Mouse (Mus musculus) heart, embryonic 14.5 days (tissue): ENCODE data around the gene Arhgap24. TPM values are rescaled to one million over a fixed set of nuclear protein-coding genes. Genes with fewer than 3 reads are reported as not detected.

ENCODE experiments used
- ATAC-seq: fragments of 200-750 bp; cut with Nextera tagmentation; 2 replicates; pipeline ENCODE4 v1.8.0; 2017; ENCODE audit warnings: low read depth, moderate TSS enrichment; ENCODE audit not compliant: insufficient number of reproducible peaks, insufficient read depth, low FRiP score
- H3K27ac ChIP-seq, 2 experiments: fragments of 200-500 bp in 1 of 2; fragments of 300-500 bp in 1 of 2; sonication (generic) in 1 of 2; replicated peaks in 1 of 2; 2 replicates each; pipeline ENCODE4 v1.5.1; 2012 to 2014; ENCODE audit warnings: low read depth in 2 of 2, low read length in 2 of 2, control low read depth in 1 of 2, mild to moderate bottlenecking in 1 of 2, mixed read lengths in 1 of 2; ENCODE audit not compliant: control insufficient read depth in 1 of 2, insufficient read depth in 1 of 2
- H3K27me3 ChIP-seq: fragments of 300-500 bp; sonication (generic); 2 replicates; pipeline ENCODE4 v1.6.1; 2014; ENCODE audit warnings: mild to moderate bottlenecking, low read length, control low read depth; ENCODE audit not compliant: control insufficient read depth, insufficient read depth
- H3K36me3 ChIP-seq: fragments of 300-500 bp; sonication (generic); 2 replicates; pipeline ENCODE4 v1.6.1; 2014; ENCODE audit warnings: mild to moderate bottlenecking, control low read depth, low read length, mixed read lengths; ENCODE audit not compliant: control insufficient read depth, insufficient read depth
- H3K4me1 ChIP-seq, 2 experiments: fragments of 200-500 bp in 1 of 2; fragments of 300-500 bp in 1 of 2; sonication (generic) in 1 of 2; 2 replicates each; pipeline ENCODE4 v1.6.1; 2012 to 2014; ENCODE audit warnings: low read length in 2 of 2, control low read depth in 1 of 2, mixed read lengths in 1 of 2; ENCODE audit not compliant: control insufficient read depth in 2 of 2, insufficient read depth in 2 of 2
- H3K4me2 ChIP-seq: fragments of 300-500 bp; sonication (generic); 2 replicates; pipeline ENCODE4 v1.6.1; 2014; ENCODE audit warnings: mild to moderate bottlenecking, low read length
- H3K4me3 ChIP-seq, 2 experiments: fragments of 200-500 bp in 1 of 2; fragments of 300-500 bp in 1 of 2; sonication (generic) in 1 of 2; 2 replicates each; pipeline ENCODE4 v1.5.1; 2012 to 2014; ENCODE audit warnings: low read length in 2 of 2, mild to moderate bottlenecking in 2 of 2, control low read depth in 1 of 2, low read depth in 1 of 2, moderate library complexity in 1 of 2; ENCODE audit not compliant: control insufficient read depth in 1 of 2, insufficient read depth in 1 of 2
- H3K9ac ChIP-seq: fragments of 300-500 bp; sonication (generic); 2 replicates; pipeline ENCODE4 v1.6.1; 2014; ENCODE audit warnings: mild to moderate bottlenecking, low read length
- H3K9me3 ChIP-seq: fragments of 300-500 bp; sonication (generic); 2 replicates; pipeline ENCODE4 v1.6.1; 2016; ENCODE audit warnings: low read length, control low read depth; ENCODE audit not compliant: control insufficient read depth
- WGBS: fragments of 180-500 bp; shearing (Covaris S2); extraction: QIAGEN DNeasy Blood & Tissue Kit; methylation state at CpG from one replicate; pipeline ENCODE4 v1.1.7; 2014; 5-methylcytosine and 5-hydroxymethylcytosine counted together
- polyA plus RNA-seq: library from polyadenylated mRNA; unstranded; fragments of >200 nt; fragmentation: Nextera tagmentation; extraction: Ambion mirVana; gene quantifications from 2 replicates; pipeline ENCODE4 v1.2.1, GENCODE M21; 2014

The Arhgap24 gene
- polyA plus RNA-seq, 1 experiment from 2014 or later, result 14.7 TPM

GRCm38 (mm10) chr5:102889163-102889488, 407.9 kb downstream of the Arhgap24 start:
- ATAC-seq, result no peak
- H3K9ac ChIP-seq, result no peak overlapping the region
- no peak overlapping the region for H3K4me3 ChIP-seq
- no peak overlapping the region for H3K4me2 ChIP-seq
- H3K27ac ChIP-seq, result no peak overlapping the region
- peaks cover 10% of the 10 kb centered on the region; the same call in 1 of the 2 replicates for H3K36me3 ChIP-seq
- 83% methylated on average over 2 of the region's 2 CpGs for WGBS
- H3K9me3 ChIP-seq, result no peaks in the 10 kb centered on the region
- H3K27me3 ChIP-seq, result no peaks in the 10 kb centered on the region
- H3K4me1 ChIP-seq, result no peaks in the 10 kb centered on the region

- ATAC-seq, result no peak
- H3K9ac ChIP-seq, result no peak overlapping the region
- WGBS, result 89% methylated on average over 11 of the region's 11 CpGs
- H3K27ac ChIP-seq, result no peak overlapping the region
- H3K36me3 ChIP-seq, result peaks cover 11% of the 10 kb centered on the region; the same call in 1 of the 2 replicates
- no peak overlapping the region for H3K4me3 ChIP-seq
- H3K27me3 ChIP-seq, result no peaks in the 10 kb centered on the region
- no peaks in the 10 kb centered on the region for H3K9me3 ChIP-seq
- no peaks in the 10 kb centered on the region for H3K4me1 ChIP-seq
- H3K4me2 ChIP-seq, result no peak overlapping the region
Measured at GRCm38 (mm10) chr5:102892226-102892625, 411.0 kb downstream of the Arhgap24 start.

GRCm38 (mm10) chr5:102898301-102898700, 417.1 kb downstream of the Arhgap24 start:
- 87% methylated on average over 4 of the region's 4 CpGs for WGBS

GRCm38 (mm10) chr5:102899680-102900215, 418.6 kb downstream of the Arhgap24 start:
- no peaks in the 10 kb centered on the region for H3K4me1 ChIP-seq
- no peak overlapping the region for H3K4me2 ChIP-seq
- no peaks in the 10 kb centered on the region for H3K9me3 ChIP-seq
- H3K27ac ChIP-seq, result no peak overlapping the region
- H3K36me3 ChIP-seq, result 0 out of 2 replicates have a peak, but pooled peaks cover 2% of the 10 kb centered on the region
- no peak overlapping the region for H3K4me3 ChIP-seq
- WGBS, result 70% methylated on average over 6 of the region's 6 CpGs
- no peak for ATAC-seq
- H3K27me3 ChIP-seq, result no peaks in the 10 kb centered on the region
- H3K9ac ChIP-seq, result no peak overlapping the region

More at GRCm38 (mm10) chr5:102898301-102898700, 417.1 kb downstream of the Arhgap24 start:
- Histone ChIP-seq H3K27me3 (no peaks in the 10 kb centered on the region), H3K36me3 (0 out of 2 replicates have a peak, but pooled peaks cover 2% of the 10 kb centered on the region), H3K9ac (no peak overlapping the region), H3K4me3 (no peak overlapping the region), H3K4me1 (no peaks in the 10 kb centered on the region), H3K4me2 (no peak overlapping the region), H3K9me3 (no peaks in the 10 kb centered on the region), H3K27ac (no peak overlapping the region)
- no peak for ATAC-seq

GRCm38 (mm10) chr5:102901176-102901575, 420.0 kb downstream of the Arhgap24 start:
- H3K9me3 ChIP-seq, result no peaks in the 10 kb centered on the region
- WGBS, result 70% methylated on average over 5 of the region's 5 CpGs
- ATAC-seq, result no peak
- H3K9ac ChIP-seq, result no peak overlapping the region
- H3K27me3 ChIP-seq, result no peaks in the 10 kb centered on the region
- peaks cover 0 to 2% of the 10 kb centered on the region in 2 experiments; a peak in 1 of 4 replicates for H3K4me1 ChIP-seq
- H3K27ac ChIP-seq, result no peak overlapping the region
- H3K36me3 ChIP-seq, result 0 out of 2 replicates have a peak, but pooled peaks cover 2% of the 10 kb centered on the region
- no peak overlapping the region for H3K4me2 ChIP-seq
- no peak overlapping the region for H3K4me3 ChIP-seq

GRCm38 (mm10) chr5:102903487-102903886, 422.3 kb downstream of the Arhgap24 start:
- ATAC-seq, result no peak
- H3K27ac ChIP-seq, result no peak overlapping the region
- peaks cover 0 to 2% of the 10 kb centered on the region in 2 experiments; a peak in 1 of 4 replicates for H3K4me1 ChIP-seq
- H3K9me3 ChIP-seq, result no peaks in the 10 kb centered on the region
- no peak overlapping the region for H3K4me3 ChIP-seq
- H3K27me3 ChIP-seq, result no peaks in the 10 kb centered on the region
- no peak overlapping the region for H3K9ac ChIP-seq
- no peak overlapping the region for H3K4me2 ChIP-seq
- 81% methylated on average over 9 of the region's 9 CpGs for WGBS
- H3K36me3 ChIP-seq, result no peaks in the 10 kb centered on the region

- no peak overlapping the region for H3K27ac ChIP-seq
- no peaks in the 10 kb centered on the region for H3K36me3 ChIP-seq
- H3K4me1 ChIP-seq, result peaks cover 0 to 2% of the 10 kb centered on the region in 2 experiments; a peak in 1 of 4 replicates
- no peaks in the 10 kb centered on the region for H3K27me3 ChIP-seq
- no peak overlapping the region for H3K9ac ChIP-seq
- H3K4me3 ChIP-seq, result no peak overlapping the region
- no peak overlapping the region for H3K4me2 ChIP-seq
- no peak for ATAC-seq
- H3K9me3 ChIP-seq, result no peaks in the 10 kb centered on the region
- WGBS, result 77% methylated on average over 12 of the region's 12 CpGs
Measured at GRCm38 (mm10) chr5:102904066-102904465, 422.9 kb downstream of the Arhgap24 start.
